Mouse (Mus musculus) liver, embryonic 16.5 days (tissue): Measurements from ENCODE around the gene Rasal2. TPM values are rescaled to one million over a fixed set of nuclear protein-coding genes. Genes with fewer than 3 reads are reported as not detected.

ENCODE experiments used
- ATAC-seq: fragments of 200-750 bp; cut with Nextera tagmentation; 2 replicates; pipeline ENCODE4 v1.8.0; 2017; ENCODE audit warnings: low read depth, mild to moderate bottlenecking, moderate number of reproducible peaks, moderate library complexity
- H3K27ac ChIP-seq: fragments of 300-500 bp; sonication (generic); 2 replicates; pipeline ENCODE4 v1.5.1; 2014; ENCODE audit warnings: mild to moderate bottlenecking, low read length
- H3K27me3 ChIP-seq: fragments of 300-500 bp; sonication (generic); 2 replicates; pipeline ENCODE4 v1.6.1; 2014; ENCODE audit warnings: low read depth, low read length, mixed read lengths; ENCODE audit not compliant: control insufficient read depth, insufficient read depth
- H3K36me3 ChIP-seq: fragments of 300-500 bp; sonication (generic); 2 replicates; pipeline ENCODE4 v1.6.1; 2014; ENCODE audit warnings: mild to moderate bottlenecking; ENCODE audit not compliant: control insufficient read depth, insufficient read depth
- H3K4me1 ChIP-seq: fragments of 300-500 bp; sonication (generic); 2 replicates; pipeline ENCODE4 v1.6.1; 2014; ENCODE audit warnings: low read depth, low read length, mixed read lengths; ENCODE audit not compliant: control insufficient read depth
- H3K4me2 ChIP-seq: fragments of 300-500 bp; sonication (generic); 2 replicates; pipeline ENCODE4 v1.6.1; 2014; ENCODE audit warnings: low read depth, low read length, mixed read lengths
- H3K4me3 ChIP-seq: fragments of 300-500 bp; sonication (generic); 2 replicates; pipeline ENCODE4 v1.5.1; 2014; ENCODE audit warnings: low read depth, mild to moderate bottlenecking, low read length
- H3K9ac ChIP-seq: fragments of 300-500 bp; sonication (generic); 2 replicates; pipeline ENCODE4 v1.6.1; 2014; ENCODE audit warnings: low read depth, low read length
- H3K9me3 ChIP-seq: fragments of 300-500 bp; sonication (generic); replicated peaks from 2 replicates; pipeline ENCODE4 v1.6.1; 2016; ENCODE audit warnings: low read length; ENCODE audit not compliant: control insufficient read depth
- WGBS: fragments of 180-500 bp; shearing (Covaris S2); extraction: QIAGEN DNeasy Blood & Tissue Kit; methylation state at CpG from one replicate; pipeline ENCODE4 v1.1.7; 2014; ENCODE audit not compliant: insufficient replicate concordance; 5-methylcytosine and 5-hydroxymethylcytosine counted together
- polyA plus RNA-seq: library from polyadenylated mRNA; unstranded; fragments of >200 nt; fragmentation: Nextera tagmentation; extraction: Ambion mirVana; gene quantifications from 2 replicates; pipeline ENCODE4 v1.2.1, GENCODE M21; 2015

Gene Rasal2
- polyA plus RNA-seq, 1 experiment from 2014 or later: 1.4 TPM

DNA sequence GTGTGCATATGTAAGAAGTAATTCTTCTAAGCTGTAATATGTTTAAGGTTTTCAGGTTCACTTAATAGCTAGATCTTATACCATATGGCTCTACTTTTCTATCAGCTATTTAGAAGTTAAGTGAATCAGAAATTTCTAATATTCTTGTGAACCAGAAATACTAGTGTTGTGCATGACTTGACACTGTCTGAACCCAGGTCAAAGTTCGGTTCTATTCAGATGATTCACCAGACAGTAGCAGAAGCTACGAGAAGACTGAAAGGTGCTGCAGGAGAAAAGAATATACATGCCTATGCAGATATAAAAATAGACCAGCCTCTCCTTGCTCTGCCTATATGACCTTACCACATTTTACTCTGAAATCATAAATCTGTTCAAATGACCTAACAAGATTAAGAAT lies 182.0 kb downstream of the Rasal2 start:
- Histone ChIP-seq H3K27me3 (no peaks in the 10 kb centered on the region), H3K4me2 (no peak overlapping the region)
- 52% methylated on average over 2 of the region's 2 CpGs for WGBS

DNA sequence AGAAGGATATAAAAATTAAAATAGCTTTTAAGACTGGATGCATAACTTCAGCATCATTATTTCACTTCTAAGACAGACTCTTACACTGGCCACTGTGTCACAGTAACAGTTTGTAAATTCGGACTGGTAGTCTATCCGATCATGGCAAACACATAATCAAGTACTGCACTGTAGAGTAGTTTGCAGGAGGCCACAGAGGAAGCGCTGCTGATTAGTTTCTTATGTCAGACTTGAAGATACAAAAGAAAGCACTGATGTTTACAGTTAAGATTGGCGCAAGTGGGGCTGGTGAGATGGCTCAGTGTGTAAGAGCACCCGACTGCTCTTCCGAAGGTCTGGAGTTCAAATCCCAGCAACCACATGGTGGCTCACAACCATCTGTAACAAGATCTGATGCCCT lies 187.4 kb downstream of the Rasal2 start:
- Histone ChIP-seq H3K4me2 (no peak overlapping the region), H3K9ac (no peak overlapping the region), H3K27me3 (no peaks in the 10 kb centered on the region), H3K27ac (no peak overlapping the region), H3K4me1 (no peaks in the 10 kb centered on the region), H3K36me3 (no peaks in the 10 kb centered on the region), H3K4me3 (no peak overlapping the region), H3K9me3 (no peaks in the 10 kb centered on the region)
- 83% methylated on average over 6 of the region's 6 CpGs for WGBS
- ATAC-seq: no peak

More for the DNA sequence above, 182.0 kb downstream of the Rasal2 start:
- no peaks in the 10 kb centered on the region for H3K9me3 ChIP-seq
- H3K27ac ChIP-seq: no peak overlapping the region
- no peak for ATAC-seq
- H3K4me3 ChIP-seq: no peak overlapping the region
- no peak overlapping the region for H3K9ac ChIP-seq
- no peaks in the 10 kb centered on the region for H3K4me1 ChIP-seq
- H3K36me3 ChIP-seq: no peaks in the 10 kb centered on the region

DNA sequence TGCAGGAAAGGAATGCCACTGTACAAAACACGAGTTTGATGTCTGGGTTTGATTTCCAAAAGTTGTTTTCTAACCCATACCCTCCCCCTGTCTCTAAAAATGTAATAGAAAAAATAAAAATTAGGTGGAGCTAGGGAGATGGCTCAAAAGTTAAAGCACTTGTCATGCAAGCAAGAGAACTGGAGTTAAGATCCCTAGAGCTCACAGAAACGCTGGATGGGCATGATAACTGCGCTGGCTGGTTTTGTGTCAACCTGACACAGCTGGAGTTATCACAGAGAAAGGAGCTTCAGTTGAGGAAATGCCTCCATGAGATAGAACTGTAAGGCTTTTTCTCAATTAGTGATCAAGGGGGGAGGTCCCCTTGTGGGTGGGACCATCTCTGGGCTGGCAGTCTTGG lies 191.5 kb downstream of the Rasal2 start:
- H3K36me3 ChIP-seq: no peaks in the 10 kb centered on the region
- H3K9me3 ChIP-seq: no peaks in the 10 kb centered on the region
- ATAC-seq: no peak
- H3K9ac ChIP-seq: no peak overlapping the region
- 60% methylated on average over 3 of the region's 3 CpGs for WGBS
- H3K27ac ChIP-seq: no peak overlapping the region
- no peaks in the 10 kb centered on the region for H3K27me3 ChIP-seq
- H3K4me2 ChIP-seq: no peak overlapping the region
- H3K4me1 ChIP-seq: no peaks in the 10 kb centered on the region
- no peak overlapping the region for H3K4me3 ChIP-seq

DNA sequence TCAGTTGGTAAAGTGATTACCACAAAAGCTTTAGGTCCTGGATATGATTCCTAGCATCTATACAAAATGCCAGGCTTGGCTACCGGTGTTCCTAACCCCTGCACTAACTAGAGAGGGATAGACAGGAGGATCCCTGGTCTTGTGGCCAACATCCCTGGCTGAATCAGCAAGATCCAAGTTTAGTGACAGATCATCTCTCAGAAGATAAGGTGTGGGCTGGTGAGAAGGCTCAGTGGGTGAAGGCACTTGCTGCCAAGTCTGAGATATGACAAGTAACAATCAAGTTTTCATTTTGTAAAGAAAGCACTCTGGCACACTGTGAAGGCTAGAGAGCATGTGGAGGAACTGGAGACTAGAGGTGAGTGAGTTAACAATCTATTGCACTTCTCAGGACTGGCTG lies 191.9 kb downstream of the Rasal2 start:
- no peak overlapping the region for H3K4me3 ChIP-seq
- no peak overlapping the region for H3K27ac ChIP-seq
- WGBS: 64% methylated on average over 1 of the region's 1 CpGs
- no peaks in the 10 kb centered on the region for H3K9me3 ChIP-seq
- H3K4me2 ChIP-seq: no peak overlapping the region
- no peaks in the 10 kb centered on the region for H3K4me1 ChIP-seq
- no peak for ATAC-seq
- no peaks in the 10 kb centered on the region for H3K36me3 ChIP-seq
- H3K9ac ChIP-seq: no peak overlapping the region
- no peaks in the 10 kb centered on the region for H3K27me3 ChIP-seq

DNA sequence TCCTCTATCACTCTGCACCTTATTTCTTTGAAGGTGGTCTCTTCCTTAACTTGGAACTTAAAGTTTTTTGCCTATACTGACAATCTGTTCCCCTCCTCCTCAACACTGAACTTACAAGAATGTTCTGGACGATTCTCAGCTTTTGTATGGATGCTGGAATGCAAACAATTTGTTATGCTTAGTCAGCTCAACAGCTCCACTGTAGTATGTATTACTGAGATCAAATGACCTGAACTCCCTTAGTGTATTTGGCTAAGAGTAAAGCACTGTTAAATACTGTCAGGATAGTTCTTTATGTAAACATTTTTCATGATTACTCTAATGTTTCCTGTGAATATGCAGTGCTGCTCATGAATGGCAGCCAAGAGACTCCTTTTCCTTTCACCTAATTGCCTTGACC lies 203.6 kb downstream of the Rasal2 start:
- Histone ChIP-seq H3K9me3 (no peaks in the 10 kb centered on the region), H3K27me3 (no peaks in the 10 kb centered on the region), H3K4me3 (no peak overlapping the region), H3K27ac (no peak overlapping the region), H3K4me1 (no peaks in the 10 kb centered on the region), H3K4me2 (no peak overlapping the region), H3K36me3 (no peaks in the 10 kb centered on the region), H3K9ac (no peak overlapping the region)
- 28% methylated on average over 1 of the region's 1 CpGs for WGBS
- no peak for ATAC-seq

DNA sequence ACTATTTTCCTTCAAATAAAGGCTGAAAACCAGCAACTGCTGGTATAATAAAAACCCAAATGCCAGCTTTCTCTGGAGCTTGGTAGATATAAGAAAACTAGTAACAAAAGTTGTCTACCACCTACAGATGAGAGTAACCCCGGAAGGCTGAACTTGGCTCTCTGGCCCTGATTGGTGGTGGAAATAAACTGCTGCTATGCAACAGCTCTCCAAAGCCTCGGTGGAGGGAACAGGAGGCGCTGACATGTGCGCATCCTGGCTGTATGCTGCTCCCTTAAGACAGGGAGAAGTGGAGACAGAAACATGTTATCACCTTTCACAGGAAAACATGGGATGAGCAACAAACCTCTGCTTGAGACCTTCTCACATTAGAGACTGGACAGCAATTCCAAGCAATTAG lies 206.7 kb downstream of the Rasal2 start:
- 65% methylated on average over 4 of the region's 4 CpGs for WGBS
- ATAC-seq: no peak
- H3K4me2 ChIP-seq: no peak overlapping the region
- H3K9me3 ChIP-seq: no peaks in the 10 kb centered on the region
- no peaks in the 10 kb centered on the region for H3K36me3 ChIP-seq
- no peaks in the 10 kb centered on the region for H3K27me3 ChIP-seq
- no peak overlapping the region for H3K27ac ChIP-seq
- no peak overlapping the region for H3K4me3 ChIP-seq
- H3K4me1 ChIP-seq: no peaks in the 10 kb centered on the region
- H3K9ac ChIP-seq: no peak overlapping the region

DNA sequence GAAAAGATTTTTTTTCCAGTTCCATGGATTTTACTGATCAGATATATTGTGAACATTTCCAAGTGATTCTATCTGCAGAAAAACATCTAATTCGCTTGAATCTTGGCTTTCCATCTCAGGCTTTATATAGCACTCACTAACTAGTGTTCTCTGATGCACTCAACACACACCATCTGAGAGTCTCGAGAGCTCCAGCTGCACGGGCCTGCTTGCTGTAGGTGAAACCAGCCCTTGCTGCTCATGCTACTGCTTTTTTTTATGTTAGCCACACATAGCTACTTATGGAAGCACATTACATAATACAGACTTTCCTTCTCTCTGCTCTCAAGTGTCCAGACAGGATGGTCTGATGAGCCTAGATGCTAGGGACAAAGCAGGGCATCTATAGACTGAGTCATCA lies 229.4 kb downstream of the Rasal2 start:
- Histone ChIP-seq H3K27ac (no peak overlapping the region), H3K4me1 (no peaks in the 10 kb centered on the region), H3K36me3 (no peaks in the 10 kb centered on the region), H3K4me3 (no peak overlapping the region), H3K27me3 (no peaks in the 10 kb centered on the region), H3K9me3 (no peaks in the 10 kb centered on the region), H3K9ac (no peak overlapping the region), H3K4me2 (no peak overlapping the region)
- no peak for ATAC-seq
- 54% methylated on average over 3 of the region's 3 CpGs for WGBS

DNA sequence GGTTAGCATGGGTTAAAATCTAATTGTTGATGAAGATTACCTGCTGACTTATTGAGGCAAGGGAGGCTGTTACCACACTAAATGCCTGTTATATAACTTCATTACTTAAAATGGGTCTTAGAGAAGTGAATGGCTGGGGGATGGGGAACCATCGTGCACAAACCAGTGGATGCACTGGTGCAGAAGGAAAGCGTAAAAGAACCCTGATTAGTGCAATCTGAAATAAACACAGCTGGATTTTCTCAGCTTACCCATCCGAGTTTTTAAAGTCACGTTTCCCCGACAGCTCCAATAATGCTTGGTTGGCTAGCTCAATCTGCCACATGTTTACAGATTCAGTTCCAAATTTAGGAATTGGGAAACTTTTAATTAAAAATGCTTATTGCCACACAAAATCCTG lies 230.0 kb downstream of the Rasal2 start:
- Histone ChIP-seq H3K4me2 (no peak overlapping the region), H3K27ac (no peak overlapping the region), H3K36me3 (no peaks in the 10 kb centered on the region), H3K9ac (no peak overlapping the region), H3K4me1 (no peaks in the 10 kb centered on the region), H3K9me3 (no peaks in the 10 kb centered on the region), H3K27me3 (no peaks in the 10 kb centered on the region), H3K4me3 (no peak overlapping the region)
- 56% methylated on average over 5 of the region's 5 CpGs for WGBS
- ATAC-seq: no peak

DNA sequence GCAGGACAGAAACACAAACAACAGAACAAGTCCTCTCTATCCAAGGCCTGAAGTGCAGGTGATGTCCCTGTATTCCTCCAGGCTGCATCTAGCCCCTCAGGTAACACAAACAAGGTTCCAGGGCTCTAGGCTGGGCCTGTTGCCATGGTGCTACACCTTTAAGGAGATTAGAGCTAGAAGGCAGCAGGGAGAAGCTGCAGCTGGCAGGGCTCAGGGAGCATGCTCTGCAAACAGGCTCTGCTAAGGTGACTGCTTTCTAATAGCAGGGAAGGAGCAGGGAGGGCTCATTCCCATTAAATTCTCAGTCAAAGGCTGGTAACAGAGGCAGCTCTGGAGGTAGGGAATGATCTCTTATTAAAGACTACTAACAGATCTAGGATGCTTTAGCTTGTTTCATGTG lies 231.3 kb downstream of the Rasal2 start:
- Histone ChIP-seq H3K4me3 (no peak overlapping the region), H3K9me3 (no peaks in the 10 kb centered on the region), H3K27me3 (no peaks in the 10 kb centered on the region), H3K4me2 (no peak overlapping the region), H3K4me1 (no peaks in the 10 kb centered on the region), H3K36me3 (no peaks in the 10 kb centered on the region), H3K27ac (no peak overlapping the region), H3K9ac (no peak overlapping the region)
- no peak for ATAC-seq
